Mouse (Mus musculus) gastrocnemius, postnatal 36 days (tissue): ENCODE measurements around the gene Olfr1309. TPM values are rescaled to one million over a fixed set of nuclear protein-coding genes. Genes with fewer than 3 reads are reported as not detected.
"Not testable (repeated sequence)": the region's sequence is repeated elsewhere in the genome, so short reads cannot be mapped to it uniquely, and the experiment has no call there.

Experiments
- DNase-seq, 2 experiments: peaks; one replicate each; pipeline ENCODE4 v3.0.0; 2022
- intact Hi-C: fragments of 180-260 bp; cut with DNase I; formaldehyde crosslinking; loops from one replicate; pipeline ENCODE4 v1.15.1; 2025
- long read RNA-seq, 2 experiments: library from polyadenylated mRNA; stranded (forward); transcript quantifications; one replicate each; pipeline ENCODE4 v2.0.0; 2021
- total RNA-seq, 2 experiments: library from RNA; stranded (reverse); gene quantifications; 2 replicates each; pipeline ENCODE4 v1.2.3; 2021

Olfr1309 gene
- total RNA-seq, result not detected
- long read RNA-seq, experiment 1, result 0 reads
- long read RNA-seq, experiment 2, result 0 reads

GRCm38 (mm10) chr2:111990181-111990580, at the start of gene Olfr1309:
Gene Olfr1309 (minus strand): TSS chr2:111990281.
- no peak for DNase-seq
- intact Hi-C loops, result no loop called here

DNA sequence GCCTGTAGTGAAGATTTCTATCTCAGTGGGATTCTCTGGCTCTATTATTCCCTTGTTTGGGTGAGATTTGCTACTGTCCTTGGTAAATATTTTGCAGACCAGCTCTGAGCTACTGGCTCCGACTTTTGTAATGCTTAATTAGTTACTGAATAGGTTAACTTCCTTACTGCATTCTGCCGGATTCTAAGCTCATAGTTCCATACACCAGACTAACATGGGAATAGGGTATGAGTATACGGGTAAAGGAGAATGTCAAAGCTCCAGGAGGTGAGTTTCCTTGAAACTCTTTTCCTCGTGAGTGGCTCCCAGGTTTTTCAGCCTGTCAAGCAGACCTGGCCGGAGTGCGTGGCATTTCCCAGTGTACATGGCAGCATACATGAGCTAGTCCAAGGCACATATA, 36.9 kb upstream of the Olfr1309 start:
- DNase-seq, intact Hi-C loops: not testable (repeated sequence)

DNA sequence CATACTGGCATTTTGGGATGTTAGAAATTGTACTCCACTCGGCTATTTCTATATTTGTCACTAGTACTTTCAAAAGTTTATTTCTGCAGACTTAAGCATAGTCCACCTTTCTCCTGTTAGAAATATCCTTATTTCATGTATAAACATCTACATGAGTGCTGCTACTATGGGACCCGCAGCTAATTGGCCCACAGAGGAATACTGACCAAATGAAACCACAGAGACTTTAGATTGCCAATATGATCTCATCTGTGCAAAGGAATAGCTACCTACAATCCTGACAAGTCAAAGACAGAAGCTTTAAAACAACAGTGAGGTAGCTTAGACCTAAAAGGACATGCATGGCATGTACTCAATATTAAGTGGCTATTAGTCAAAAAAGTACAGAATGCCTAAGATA, 34.2 kb upstream of the Olfr1309 start, which contains the start of gene Olfr1311:
Olfr1311 (minus strand) TSS at position 101 of the 400 bp plus-strand sequence.
- no peak for DNase-seq
- intact Hi-C loops, result no loop called here

DNA sequence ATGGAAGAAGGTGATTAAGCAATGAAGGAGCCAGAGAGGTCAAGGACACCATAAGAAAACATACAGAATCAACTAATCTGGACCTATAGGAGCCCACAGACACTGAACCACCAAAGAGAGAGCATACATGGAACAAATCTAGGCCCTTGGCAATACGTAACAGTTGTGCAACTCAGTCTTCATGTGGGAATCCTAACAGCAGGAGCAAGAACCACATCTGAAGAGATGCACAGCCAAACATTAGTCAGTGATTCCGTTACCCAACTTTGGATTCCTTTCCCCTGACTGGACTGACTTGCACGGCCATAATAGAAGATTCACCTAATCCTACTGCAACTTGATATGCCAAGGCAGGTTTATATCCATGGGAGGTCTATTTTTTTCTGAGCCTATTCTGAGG, 24.8 kb upstream of the Olfr1309 start:
- intact Hi-C loops, result no loop called here
- DNase-seq, result no peak

DNA sequence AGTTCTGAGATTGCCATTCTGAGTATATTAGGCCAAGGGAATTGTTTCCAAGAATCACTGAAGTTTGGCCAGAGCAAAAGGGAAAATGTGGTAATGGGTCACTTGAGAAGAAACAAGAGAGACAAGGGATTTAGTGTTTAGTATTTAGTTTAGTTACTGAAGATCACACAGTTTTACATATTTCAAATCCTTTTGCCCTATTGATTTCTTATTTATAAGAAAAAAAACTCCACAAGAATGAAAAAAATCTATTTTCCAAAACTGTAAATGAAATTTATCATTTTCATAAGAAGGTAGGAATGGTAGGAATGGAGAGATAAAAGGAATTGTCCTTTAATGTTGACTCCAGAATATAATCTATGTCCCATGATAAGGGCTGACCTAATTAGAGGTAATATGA, 22.5 kb upstream of the Olfr1309 start, which contains the start of gene Olfr1310:
Olfr1310 (minus strand) TSS at position 101 of the 400 bp plus-strand sequence.
- no peak for DNase-seq
- intact Hi-C loops, result no loop called here

GRCm38 (mm10) chr2:111964844-111965243, 25.2 kb downstream of the Olfr1309 start, which contains the start of gene Olfr1308:
Gene Olfr1308 (minus strand): TSS chr2:111964944.
- intact Hi-C loops, result no loop called here
- DNase-seq, result no peak

- no peak for DNase-seq
- intact Hi-C loops, result no loop called here
These were observed 40.7 kb downstream of the Olfr1309 start, which contains the start of gene Olfr1307 for GRCm38 (mm10) chr2:111949340-111949739. Gene Olfr1307 (minus strand): TSS chr2:111949440.

Other genes starting within 250 kb of the Olfr1309 start
- gene Olfr1301, start 239.3 kb downstream of the Olfr1309 start, total RNA-seq, result not detected
- not detected for gene Olfr1302, start 212.9 kb downstream of the Olfr1309 start, total RNA-seq
- gene Olfr1303, start 169.9 kb downstream of the Olfr1309 start, total RNA-seq, result not detected
- gene Olfr1305, start 113.1 kb downstream of the Olfr1309 start, total RNA-seq, result not detected
- gene Olfr1306, start 74.0 kb downstream of the Olfr1309 start, total RNA-seq, result not detected
- not detected for gene Olfr1307, start 40.8 kb downstream of the Olfr1309 start, total RNA-seq
- gene Olfr1308, start 25.3 kb downstream of the Olfr1309 start, total RNA-seq, result not detected
- not detected for gene Olfr1310, start 22.4 kb upstream of the Olfr1309 start, total RNA-seq
- not detected for gene Olfr1311, start 34.1 kb upstream of the Olfr1309 start, total RNA-seq
- gene Olfr1312, start 60.0 kb upstream of the Olfr1309 start, total RNA-seq, result not detected
- not detected for gene Olfr1313, start 87.6 kb upstream of the Olfr1309 start, total RNA-seq
- not detected for gene Olfr1314, start 106.5 kb upstream of the Olfr1309 start, total RNA-seq
- gene Olfr1315-ps1, start 125.2 kb upstream of the Olfr1309 start, total RNA-seq, result not detected
- not detected for gene Olfr1316, start 144.7 kb upstream of the Olfr1309 start, total RNA-seq
- gene Olfr1317, start 150.0 kb upstream of the Olfr1309 start, total RNA-seq, result not detected
- not detected for gene Olfr1318, start 163.9 kb upstream of the Olfr1309 start, total RNA-seq
- gene Lpcat4, start 249.2 kb upstream of the Olfr1309 start, total RNA-seq, result 1 to 10 TPM in 1 of 2 experiments, under 1 TPM in 1; 0.69 to 1.0 TPM